Mouse (Mus musculus): ENCODE measurements around the gene Nit1. TPM values are rescaled to one million over a fixed set of nuclear protein-coding genes. Genes with fewer than 3 reads are reported as not detected.
"Not testable (repeated sequence)": the region's sequence is repeated elsewhere in the genome, so short reads cannot be mapped to it uniquely, and the experiment has no call there.

The Nit1 gene
- polyA plus RNA-seq, 1 experiment from 2014 or later: 42.0 TPM

- peak overlapping the region; percentile 72; the same call in 1 of the 2 replicates for H3K27ac ChIP-seq
- peak overlapping the region; percentile 76 for H3K4me2 ChIP-seq
- peaks cover 14% of the 10 kb centered on the region for H3K36me3 ChIP-seq
- no peak; the same call in 1 of the 2 replicates for ATAC-seq (ENCODE audit: insufficient read depth, low FRiP score, low read depth)
- peak overlapping the region; percentile 94 for H3K4me3 ChIP-seq (replicated peaks)
- H3K9ac ChIP-seq: peak overlapping the region; percentile 74
- H3K27me3 ChIP-seq (replicated peaks): no peaks in the 10 kb centered on the region
- WGBS: under 1% methylated on average over 14 of the region's 14 CpGs
- no peaks in the 10 kb centered on the region for H3K9me3 ChIP-seq
- peaks cover 13% of the 10 kb centered on the region; the same call in 1 of the 2 replicates for H3K4me1 ChIP-seq
Measured at GRCm38 (mm10) chr1:171346095-171346450, 627 bp upstream of the Nit1 start.

GRCm38 (mm10) chr1:171344715-171345114, 731 bp downstream of the Nit1 start:
- ATAC-seq (ENCODE audit: insufficient read depth, low FRiP score, low read depth): no peak; the same call in 1 of the 2 replicates
- WGBS: 72% methylated on average over 9 of the region's 9 CpGs
- H3K4me2 ChIP-seq: peak overlapping the region; percentile 76

DNA sequence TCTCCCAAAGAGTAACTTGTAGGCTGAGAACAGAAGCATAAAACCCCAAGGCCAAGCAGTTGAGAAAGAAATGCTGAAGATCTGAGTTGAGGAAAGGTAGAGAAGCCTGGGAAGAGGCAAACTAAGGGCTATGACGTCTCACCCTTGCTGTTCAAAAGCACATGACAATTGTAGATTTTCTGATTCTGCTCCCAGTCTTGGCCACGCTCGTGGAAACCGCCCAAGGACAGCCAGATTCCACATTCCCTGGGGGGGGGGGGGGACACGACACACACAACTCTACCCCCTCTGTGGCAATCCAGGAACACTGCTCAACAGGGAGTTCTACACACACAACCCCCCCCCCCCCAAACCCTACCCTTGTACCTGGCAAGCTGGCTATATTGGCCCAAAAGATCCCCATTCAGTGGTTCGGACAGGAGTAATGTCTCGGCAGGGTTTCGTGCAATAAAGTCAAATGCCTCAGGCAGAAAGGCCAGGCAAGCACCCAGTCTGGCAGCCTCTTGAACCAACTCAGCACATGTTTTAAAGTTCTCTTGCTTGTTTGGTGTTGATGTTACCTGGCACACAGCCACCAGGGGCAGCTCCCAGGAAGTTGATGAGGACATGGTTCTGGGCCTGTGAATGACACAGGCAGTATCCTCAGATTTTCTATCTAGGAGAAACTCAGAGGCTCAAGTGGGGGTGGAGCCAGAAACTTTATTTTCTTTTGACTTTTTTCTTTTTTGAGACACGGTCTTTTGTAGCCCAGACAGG, 1.3 kb downstream of the Nit1 start:
- Histone ChIP-seq H3K27ac (no peak overlapping the region), H3K36me3 (peaks cover 31% of the 10 kb centered on the region), H3K9ac (no peak overlapping the region), H3K4me2 (peak overlapping the region; percentile 76), H3K4me1 (peaks cover 13% of the 10 kb centered on the region; the same call in 1 of the 2 replicates), H3K9me3 (no peaks in the 10 kb centered on the region), H3K4me3 (replicated peaks) (no peak overlapping the region), H3K27me3 (replicated peaks) (no peaks in the 10 kb centered on the region)
- WGBS: 87% methylated on average over 9 of the region's 9 CpGs
- ATAC-seq (ENCODE audit: insufficient read depth, low FRiP score, low read depth): no peak

More at GRCm38 (mm10) chr1:171344715-171345114, 731 bp downstream of the Nit1 start:
- peak overlapping the region; percentile 94 for H3K4me3 ChIP-seq (replicated peaks)
- H3K4me1 ChIP-seq: peaks cover 13% of the 10 kb centered on the region; the same call in 1 of the 2 replicates
- no peaks in the 10 kb centered on the region for H3K27me3 ChIP-seq (replicated peaks)
- no peaks in the 10 kb centered on the region for H3K9me3 ChIP-seq
- H3K27ac ChIP-seq: no peak overlapping the region
- H3K36me3 ChIP-seq: peaks cover 27% of the 10 kb centered on the region
- H3K9ac ChIP-seq: no peak overlapping the region; the same call in 1 of the 2 replicates

DNA sequence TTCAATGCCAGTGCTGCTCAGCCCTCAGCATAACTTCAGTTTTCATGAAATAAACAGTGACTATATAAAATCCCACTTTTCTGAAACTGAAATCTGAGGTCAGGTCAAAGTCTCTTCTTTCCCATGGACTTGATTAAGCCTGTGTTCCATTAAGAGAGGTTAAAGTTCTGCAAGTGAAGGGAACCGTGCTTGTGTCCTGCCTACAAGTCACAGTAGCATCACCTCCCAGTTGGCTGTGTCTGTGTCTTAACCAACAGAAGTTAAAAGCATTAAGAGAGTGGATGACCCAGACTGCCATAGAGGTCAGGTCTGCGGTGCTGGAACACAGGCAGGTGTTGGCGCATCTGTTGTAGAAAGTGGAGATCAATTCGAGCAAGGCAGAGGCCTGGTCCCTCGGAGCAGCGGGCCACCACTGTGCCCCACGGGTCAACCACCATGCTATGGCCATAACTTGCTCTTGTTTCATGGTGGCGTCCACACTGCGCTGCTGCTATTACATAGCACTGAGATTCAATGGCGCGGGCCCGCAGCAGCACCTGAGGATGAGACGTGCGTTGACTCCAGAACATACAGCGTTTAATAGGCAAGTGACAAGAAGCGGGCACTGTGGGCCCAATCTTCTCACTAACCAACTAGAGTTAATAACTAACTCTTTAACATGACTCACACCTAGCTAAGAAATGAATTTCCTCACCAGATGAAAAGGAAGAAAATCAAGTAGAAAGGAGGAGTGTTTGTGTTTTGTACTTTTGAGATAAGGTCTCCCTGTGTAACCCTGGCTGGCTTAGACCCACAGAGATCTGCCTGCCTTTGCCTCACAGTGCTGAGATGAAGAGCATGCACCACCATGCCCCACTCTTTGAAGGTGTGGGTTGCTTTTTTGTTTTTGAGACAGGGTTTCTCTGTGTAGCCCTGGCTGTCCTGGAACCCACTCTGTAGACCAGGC, 2.9 kb downstream of the Nit1 start:
- Histone ChIP-seq H3K4me1 (peaks cover 13% of the 10 kb centered on the region; the same call in 1 of the 2 replicates), H3K9me3 (no peaks in the 10 kb centered on the region), H3K4me3 (replicated peaks) (no peak overlapping the region), H3K36me3 (peaks cover 43% of the 10 kb centered on the region), H3K9ac (no peak overlapping the region), H3K27ac (no peak overlapping the region), H3K4me2 (no peak overlapping the region), H3K27me3 (replicated peaks) (no peaks in the 10 kb centered on the region)
- 0 out of 2 replicates have a peak, but pooled peaks have one; percentile 18 for ATAC-seq (ENCODE audit: insufficient read depth, low FRiP score, low read depth)
- WGBS: 85% methylated on average over 16 of the region's 16 CpGs

- Histone ChIP-seq H3K9me3 (no peaks in the 10 kb centered on the region), H3K9ac (peak overlapping the region; percentile 88), H3K4me2 (peak overlapping the region; percentile 78), H3K36me3 (no peaks in the 10 kb centered on the region), H3K27ac (peak overlapping the region; percentile 99), H3K4me3 (replicated peaks) (peak overlapping the region; percentile 86), H3K4me1 (peaks cover 15% of the 10 kb centered on the region), H3K27me3 (replicated peaks) (no peaks in the 10 kb centered on the region)
- ATAC-seq (ENCODE audit: insufficient read depth, low FRiP score, low read depth): no peak
- WGBS: 0% methylated on average over 4 of the region's 4 CpGs
Measured at GRCm38 (mm10) chr1:171330216-171330560, 15.3 kb downstream of the Nit1 start.

DNA sequence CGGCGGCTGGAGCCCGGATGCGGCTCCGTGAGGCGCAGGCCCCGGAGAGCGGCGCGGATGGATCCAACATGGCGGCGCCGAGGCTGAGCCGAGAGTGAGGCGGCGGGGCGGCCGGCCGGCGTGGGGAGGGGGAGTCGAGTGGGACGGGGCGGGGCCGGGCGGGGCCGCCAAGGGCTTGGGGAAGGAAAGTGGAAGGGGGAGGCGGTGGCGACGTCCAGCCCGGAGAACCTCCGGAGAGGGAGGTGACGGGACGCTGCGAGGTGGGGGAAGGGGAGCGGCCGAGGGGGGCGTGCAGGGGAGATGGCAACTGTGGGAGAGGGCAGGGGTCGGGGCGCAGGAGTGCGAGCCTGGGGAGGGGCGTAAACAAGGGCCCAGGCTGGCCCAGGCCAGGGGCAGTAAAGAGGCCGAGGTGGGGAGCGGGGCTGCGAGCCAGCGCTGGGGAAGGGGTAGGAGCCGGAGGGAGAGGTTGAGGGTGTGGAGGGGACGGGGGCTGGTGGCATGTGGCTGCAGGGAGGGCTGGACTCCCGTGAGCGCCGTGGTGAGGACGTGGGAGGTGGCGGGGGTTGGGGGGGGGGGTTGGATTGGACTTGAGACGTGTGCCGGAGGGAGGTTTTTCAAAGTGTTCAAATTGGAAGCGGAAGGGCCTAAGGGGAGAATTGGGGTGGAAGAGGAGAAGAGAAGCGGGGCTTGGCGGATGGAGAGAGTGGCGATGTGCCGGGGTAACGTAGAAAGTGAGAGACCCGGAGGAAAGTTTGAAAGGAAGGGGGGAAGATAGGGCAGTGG, 15.8 kb downstream of the Nit1 start:
- peaks cover 15% of the 10 kb centered on the region for H3K4me1 ChIP-seq
- no peaks in the 10 kb centered on the region for H3K27me3 ChIP-seq (replicated peaks)
- no peaks in the 10 kb centered on the region for H3K36me3 ChIP-seq
- no peaks in the 10 kb centered on the region for H3K9me3 ChIP-seq
- peak overlapping the region; percentile 99 for H3K27ac ChIP-seq
- peak overlapping the region; percentile 86 for H3K4me3 ChIP-seq (replicated peaks)
- H3K9ac ChIP-seq: peak overlapping the region; percentile 88
- peak overlapping the region; percentile 78 for H3K4me2 ChIP-seq
- ATAC-seq (ENCODE audit: insufficient read depth, low FRiP score, low read depth): peak; percentile 84
- under 1% methylated on average over 58 of the region's 61 CpGs for WGBS

- Histone ChIP-seq H3K27me3 (replicated peaks) (no peaks in the 10 kb centered on the region), H3K9me3 (no peaks in the 10 kb centered on the region), H3K4me2 (peak within 1 kb of the TSS; percentile 78), H3K9ac (peak within 1 kb of the TSS; percentile 88), H3K4me1 (peaks cover 15% of the 10 kb centered on the region), H3K4me3 (replicated peaks) (peak within 1 kb of the TSS; percentile 86), H3K36me3 (no peaks in the 10 kb centered on the region), H3K27ac (peak within 1 kb of the TSS; percentile 99)
- WGBS: under 1% methylated on average over 48 of the region's 48 CpGs
- peak; percentile 92 for ATAC-seq (ENCODE audit: insufficient read depth, low FRiP score, low read depth)
Measured at GRCm38 (mm10) chr1:171328839-171329432, 16.5 kb downstream of the Nit1 start, which contains the start of gene Dedd. TSS of gene Dedd (plus strand) at chr1:171329145.

DNA sequence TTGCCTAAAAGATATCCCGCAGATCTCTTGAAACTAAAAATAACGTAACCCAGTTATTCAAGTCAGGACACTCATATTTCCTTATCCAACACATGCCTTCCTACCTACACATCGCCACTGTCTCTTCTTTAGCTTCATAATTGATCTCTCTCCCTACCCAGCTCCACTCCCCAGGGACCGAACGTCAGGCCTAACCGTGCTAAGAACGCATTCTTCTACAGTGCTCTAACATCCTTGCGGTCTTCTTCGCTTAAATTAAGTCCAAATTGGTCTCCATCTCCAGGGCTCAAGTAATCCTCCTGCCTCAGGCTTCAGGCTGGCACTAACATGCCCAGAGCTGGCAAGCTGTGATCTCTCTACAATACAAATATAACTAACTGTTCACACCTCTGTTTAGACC, 17.2 kb downstream of the Nit1 start:
- no peak for ATAC-seq (ENCODE audit: insufficient read depth, low FRiP score, low read depth)
- no peaks in the 10 kb centered on the region for H3K27me3 ChIP-seq (replicated peaks)
- H3K36me3 ChIP-seq: no peaks in the 10 kb centered on the region
- H3K4me2 ChIP-seq: peak overlapping the region; percentile 78
- peak overlapping the region; percentile 99 for H3K27ac ChIP-seq
- H3K4me3 ChIP-seq (replicated peaks): peak overlapping the region; percentile 86
- 19% methylated on average over 9 of the region's 9 CpGs for WGBS
- H3K9me3 ChIP-seq: no peaks in the 10 kb centered on the region
- H3K4me1 ChIP-seq: peaks cover 15% of the 10 kb centered on the region
- peak overlapping the region; percentile 88; the same call in 1 of the 2 replicates for H3K9ac ChIP-seq

DNA sequence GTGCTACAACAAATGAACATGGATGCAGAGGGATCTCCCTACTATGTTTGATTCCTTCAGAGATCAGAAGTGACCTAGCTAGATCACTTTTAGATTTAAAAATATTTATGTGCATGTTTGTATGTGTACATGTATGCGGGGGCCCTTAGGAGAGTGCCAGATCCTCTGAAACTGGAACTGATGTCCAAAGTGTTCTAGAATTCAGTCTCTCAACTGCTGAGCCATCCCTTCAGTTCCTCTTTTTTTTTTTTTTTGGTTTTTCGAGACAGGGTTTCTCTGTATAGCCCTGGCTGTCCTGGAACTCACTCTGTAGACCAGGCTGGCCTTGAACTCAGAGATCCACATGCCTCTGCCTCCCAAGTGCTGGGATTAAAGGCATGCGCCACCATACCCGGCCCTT, 18.9 kb downstream of the Nit1 start:
- not testable (repeated sequence) for ATAC-seq (ENCODE audit: insufficient read depth, low FRiP score, low read depth); H3K9ac ChIP-seq; H3K4me3 ChIP-seq (replicated peaks); H3K36me3 ChIP-seq; H3K4me2 ChIP-seq; H3K27me3 ChIP-seq (replicated peaks); H3K9me3 ChIP-seq; H3K27ac ChIP-seq
- peaks cover 15% of the 10 kb centered on the region for H3K4me1 ChIP-seq
- WGBS: 87% methylated on average over 4 of the region's 4 CpGs

DNA sequence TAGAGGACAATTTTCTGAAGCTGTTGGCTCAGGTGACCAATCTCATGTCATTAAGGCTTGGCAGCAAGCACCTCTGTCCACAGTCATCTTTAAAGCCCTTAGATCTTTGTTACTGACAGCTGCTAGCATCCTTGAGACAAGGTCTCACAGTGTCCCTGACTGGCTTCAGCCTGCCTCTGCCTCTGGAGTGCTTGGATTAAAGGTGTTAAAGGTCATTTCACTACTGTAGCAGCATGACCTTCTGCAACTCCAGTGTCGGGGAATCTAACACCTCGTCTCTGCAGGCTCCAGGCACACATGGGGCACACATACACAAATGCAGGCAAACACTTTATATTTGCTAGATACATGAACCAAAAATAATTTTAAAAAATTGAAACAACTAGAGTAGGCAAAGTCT, 19.9 kb downstream of the Nit1 start:
- H3K9me3 ChIP-seq: no peaks in the 10 kb centered on the region
- H3K27me3 ChIP-seq (replicated peaks): no peaks in the 10 kb centered on the region
- 84% methylated on average over 2 of the region's 2 CpGs for WGBS
- H3K36me3 ChIP-seq: no peaks in the 10 kb centered on the region
- no peak overlapping the region for H3K9ac ChIP-seq
- peaks cover 9% of the 10 kb centered on the region for H3K4me1 ChIP-seq
- H3K4me3 ChIP-seq (replicated peaks): no peak overlapping the region
- no peak overlapping the region for H3K4me2 ChIP-seq
- no peak overlapping the region for H3K27ac ChIP-seq
- ATAC-seq (ENCODE audit: insufficient read depth, low FRiP score, low read depth): no peak

DNA sequence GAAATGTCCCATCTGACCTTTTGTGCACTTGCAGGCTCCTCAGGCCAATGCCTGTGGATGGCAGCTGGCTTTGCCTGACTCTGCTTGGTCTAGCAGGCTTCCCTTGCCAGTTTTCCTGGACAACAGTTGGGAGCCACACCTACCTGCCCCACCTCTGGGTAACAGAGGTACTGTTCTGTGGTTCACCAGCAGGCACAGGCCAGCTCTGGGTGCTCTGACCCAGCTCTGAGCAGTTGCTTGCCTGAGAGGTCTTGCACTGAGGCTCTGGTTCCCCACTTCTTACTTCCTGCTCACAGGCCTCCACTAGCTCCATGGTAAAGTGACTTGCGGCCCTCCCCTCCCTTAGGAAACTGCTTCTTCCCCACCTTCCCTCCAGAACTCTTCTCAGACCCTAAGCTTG, 23.4 kb downstream of the Nit1 start:
- Histone ChIP-seq H3K4me3 (replicated peaks) (no peak overlapping the region), H3K27me3 (replicated peaks) (no peaks in the 10 kb centered on the region), H3K36me3 (no peaks in the 10 kb centered on the region), H3K4me2 (no peak overlapping the region), H3K9me3 (no peaks in the 10 kb centered on the region), H3K9ac (no peak overlapping the region), H3K4me1 (no peaks in the 10 kb centered on the region), H3K27ac (no peak overlapping the region)
- 74% methylated on average over 1 of the region's 1 CpGs for WGBS
- ATAC-seq (ENCODE audit: insufficient read depth, low FRiP score, low read depth): peak; percentile 75; the same call in 1 of the 2 replicates
